Mouse (Mus musculus) neural tube, embryonic 13.5 days (tissue): ENCODE measurements at regions not wholly inside any gene's neighbourhood (a gene's known extent, or its start where the extent isn't known, plus 50 kb on each side); places are given as distances from the start of the nearest gene placed in this dataset.

Source experiments
- ATAC-seq: fragments of 200-750 bp; cut with Nextera tagmentation; 2 replicates; pipeline ENCODE4 v1.8.0; 2017; ENCODE audit warnings: low read depth, mild to moderate bottlenecking, moderate TSS enrichment, moderate library complexity
- H3K27ac ChIP-seq: fragments of 300-500 bp; sonication (generic); replicated peaks from 2 replicates; pipeline ENCODE4 v1.5.1; 2015; ENCODE audit warnings: moderate library complexity, mild to moderate bottlenecking, inconsistent platforms
- H3K27me3 ChIP-seq: fragments of 300-500 bp; sonication (generic); 2 replicates; pipeline ENCODE4 v1.6.1; 2015; ENCODE audit warnings: mild to moderate bottlenecking, inconsistent platforms
- H3K36me3 ChIP-seq: fragments of 300-500 bp; sonication (generic); 2 replicates; pipeline ENCODE4 v1.6.1; 2015; ENCODE audit warnings: mild to moderate bottlenecking, inconsistent platforms
- H3K4me1 ChIP-seq: fragments of 300-500 bp; sonication (generic); replicated peaks from 2 replicates; pipeline ENCODE4 v1.6.1; 2015; ENCODE audit warnings: inconsistent platforms
- H3K4me2 ChIP-seq: fragments of 300-500 bp; sonication (generic); 2 replicates; pipeline ENCODE4 v1.6.1; 2015; ENCODE audit warnings: inconsistent platforms, mild to moderate bottlenecking, moderate library complexity
- H3K4me3 ChIP-seq: fragments of 300-500 bp; sonication (generic); 2 replicates; pipeline ENCODE4 v1.5.1; 2015; ENCODE audit warnings: mild to moderate bottlenecking, inconsistent platforms
- H3K9ac ChIP-seq: fragments of 300-500 bp; sonication (generic); 2 replicates; pipeline ENCODE4 v1.6.1; 2015; ENCODE audit warnings: moderate library complexity, mild to moderate bottlenecking, inconsistent platforms
- H3K9me3 ChIP-seq: fragments of 300-500 bp; sonication (generic); 2 replicates; pipeline ENCODE4 v1.6.1; 2016; ENCODE audit warnings: inconsistent platforms
- WGBS: fragments of 180-500 bp; shearing (Covaris S2); methylation state at CpG from one replicate; pipeline ENCODE4 v1.1.7; 2015; 5-methylcytosine and 5-hydroxymethylcytosine counted together

DNA sequence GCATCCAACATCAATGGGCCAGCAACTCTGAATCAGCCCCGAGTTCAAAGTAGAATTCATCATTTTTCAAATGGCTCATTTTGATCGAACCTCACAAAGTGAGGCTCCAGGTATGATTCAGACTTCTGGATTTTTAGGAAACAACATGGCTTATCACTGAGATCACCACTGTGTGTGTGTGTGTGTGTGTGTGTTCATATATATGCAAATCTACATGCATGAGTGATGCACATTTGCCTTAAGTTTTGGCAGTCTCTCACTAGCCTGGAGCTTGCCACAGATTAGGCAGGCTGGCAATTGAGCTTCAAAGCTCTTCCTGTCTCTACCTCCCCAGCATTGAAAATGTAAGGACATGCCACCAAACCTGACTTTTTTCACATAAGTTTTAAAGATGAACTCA lies 195.1 kb upstream of the Mindy3 start:
- Histone ChIP-seq H3K4me3 (no peak overlapping the region), H3K9me3 (no peaks in the 10 kb centered on the region), H3K4me1 (no peaks in the 10 kb centered on the region), H3K27me3 (no peaks in the 10 kb centered on the region), H3K27ac (no peak overlapping the region), H3K4me2 (no peak overlapping the region), H3K36me3 (no peaks in the 10 kb centered on the region), H3K9ac (no peak overlapping the region)
- 0 out of 2 replicates have a peak, but pooled peaks have one; percentile 63 for ATAC-seq
- WGBS, result 77% methylated on average over 2 of the region's 2 CpGs

DNA sequence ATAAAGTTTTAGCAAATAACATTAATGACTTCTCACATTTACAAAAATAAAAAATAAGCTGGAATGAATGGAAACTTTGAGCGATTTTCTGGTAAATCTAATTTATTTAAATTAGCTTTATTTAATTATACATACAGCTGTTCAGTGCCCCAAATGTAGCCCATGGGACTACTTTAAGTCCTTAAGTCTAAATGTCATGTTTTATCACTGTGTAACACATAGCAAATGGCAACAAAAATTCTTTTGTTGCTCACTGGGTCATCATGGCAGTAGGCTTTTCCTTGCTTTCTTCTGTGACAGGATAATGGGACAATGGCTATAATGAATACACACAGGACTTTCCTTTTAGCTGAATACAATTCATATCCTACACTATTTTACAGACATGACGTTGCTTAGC lies 194.6 kb upstream of the Mindy3 start:
- WGBS, result 42% methylated on average over 2 of the region's 2 CpGs

DNA sequence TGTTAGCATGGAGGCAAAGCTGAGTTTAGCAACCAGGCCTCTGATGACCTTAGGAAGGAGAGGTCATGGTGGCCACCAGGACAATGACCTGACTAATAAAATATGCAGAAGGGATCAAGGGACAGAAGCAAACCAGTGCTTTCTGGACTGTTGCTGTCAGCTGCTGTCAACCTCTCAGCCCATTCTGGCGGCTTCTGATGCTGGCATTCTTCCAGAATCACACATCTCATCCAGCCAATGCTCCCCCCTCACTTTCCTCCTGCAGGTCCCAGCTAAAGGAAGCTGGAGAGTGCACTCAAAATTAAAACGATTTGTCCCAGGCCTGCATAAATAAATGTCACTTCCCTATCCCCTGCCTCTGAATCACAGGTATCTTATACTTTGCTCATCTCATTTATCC lies 163.3 kb upstream of the Mindy3 start:
- no peak for ATAC-seq
- no peak overlapping the region for H3K9ac ChIP-seq
- WGBS, result 55% methylated on average over 2 of the region's 2 CpGs
- H3K36me3 ChIP-seq, result no peaks in the 10 kb centered on the region
- no peaks in the 10 kb centered on the region for H3K4me1 ChIP-seq
- H3K9me3 ChIP-seq, result no peaks in the 10 kb centered on the region
- no peak overlapping the region for H3K27ac ChIP-seq
- no peaks in the 10 kb centered on the region for H3K27me3 ChIP-seq
- H3K4me2 ChIP-seq, result no peak overlapping the region
- H3K4me3 ChIP-seq, result no peak overlapping the region

More for the DNA sequence above, 194.6 kb upstream of the Mindy3 start:
- Histone ChIP-seq H3K4me2 (no peak overlapping the region), H3K27ac (no peak overlapping the region), H3K27me3 (no peaks in the 10 kb centered on the region), H3K9me3 (no peaks in the 10 kb centered on the region), H3K36me3 (no peaks in the 10 kb centered on the region), H3K4me3 (no peak overlapping the region), H3K9ac (no peak overlapping the region), H3K4me1 (no peaks in the 10 kb centered on the region)
- ATAC-seq, result peak; percentile 84; the same call in 1 of the 2 replicates

DNA sequence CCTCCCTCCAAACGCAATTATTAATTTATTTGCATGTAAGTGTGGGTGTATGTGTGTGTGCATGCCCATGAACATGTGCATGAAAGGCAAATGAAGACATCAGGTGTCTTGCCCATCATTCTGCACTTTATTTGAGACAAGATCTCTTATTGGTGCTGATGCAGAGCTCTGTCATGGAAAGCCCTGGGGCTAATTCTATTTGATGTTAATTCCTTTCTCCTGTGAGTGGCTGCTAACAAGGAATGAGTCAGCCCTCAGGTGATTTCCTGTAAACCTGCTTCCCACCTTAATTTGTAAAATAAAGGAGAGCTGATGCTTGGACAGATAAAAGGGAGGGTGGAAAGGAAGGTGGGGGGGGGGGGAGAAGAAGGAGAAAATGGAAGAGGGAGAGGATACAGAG lies 138.5 kb upstream of the Mindy3 start:
- Histone ChIP-seq H3K9me3 (no peaks in the 10 kb centered on the region), H3K36me3 (no peaks in the 10 kb centered on the region), H3K27me3 (no peaks in the 10 kb centered on the region), H3K9ac (no peak overlapping the region), H3K4me2 (no peak overlapping the region), H3K4me3 (no peak overlapping the region), H3K27ac (no peak overlapping the region), H3K4me1 (no peaks in the 10 kb centered on the region)
- no peak for ATAC-seq
- WGBS, result 70% methylated on average over 1 of the region's 1 CpGs

DNA sequence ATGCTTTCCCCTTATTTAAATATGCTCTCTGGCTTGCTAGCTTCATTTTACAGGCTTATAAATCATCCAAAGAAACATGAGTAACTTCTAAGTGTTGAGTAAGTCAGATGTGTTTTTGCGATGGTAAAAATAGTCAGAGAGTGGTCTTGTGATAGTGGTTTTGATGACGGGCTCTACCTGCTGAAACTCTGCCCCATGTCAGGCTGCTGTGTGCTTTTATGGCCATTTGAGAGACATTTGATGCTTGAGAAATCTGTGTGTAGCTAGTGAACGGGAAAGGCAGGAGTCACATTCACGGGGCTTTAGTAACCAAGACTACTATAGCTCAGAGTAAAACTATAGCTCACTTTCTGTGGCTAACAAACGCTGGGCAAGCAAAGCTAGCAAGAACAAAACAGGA lies 103.1 kb upstream of the Mindy3 start:
- no peaks in the 10 kb centered on the region for H3K36me3 ChIP-seq
- H3K27ac ChIP-seq, result no peak overlapping the region
- no peaks in the 10 kb centered on the region for H3K27me3 ChIP-seq
- no peak overlapping the region for H3K4me3 ChIP-seq
- H3K9me3 ChIP-seq, result no peaks in the 10 kb centered on the region
- H3K4me2 ChIP-seq, result no peak overlapping the region
- ATAC-seq, result no peak
- H3K9ac ChIP-seq, result no peak overlapping the region
- H3K4me1 ChIP-seq, result no peaks in the 10 kb centered on the region
- 72% methylated on average over 5 of the region's 5 CpGs for WGBS

DNA sequence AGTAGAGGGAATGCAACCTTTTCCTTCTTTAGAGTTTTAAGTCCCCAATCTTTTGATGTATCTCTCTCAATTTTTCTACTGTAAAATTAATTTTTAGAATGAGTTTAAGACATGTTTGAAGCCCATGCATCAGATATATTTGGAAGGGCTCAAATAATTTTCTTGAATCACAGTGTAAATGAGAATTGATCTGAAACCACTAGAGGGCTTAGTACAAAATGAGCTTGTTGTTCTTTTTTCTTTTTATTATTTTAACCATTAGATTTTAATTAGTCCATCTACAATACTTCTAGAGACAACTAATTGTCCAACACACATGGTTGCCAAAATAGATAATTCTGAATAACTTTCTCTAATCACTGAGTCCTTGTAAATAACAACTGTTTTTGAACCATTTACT lies 102.5 kb upstream of the Mindy3 start:
- no peak overlapping the region for H3K4me3 ChIP-seq
- no peak for ATAC-seq
- H3K4me2 ChIP-seq, result no peak overlapping the region
- no peaks in the 10 kb centered on the region for H3K9me3 ChIP-seq
- no peak overlapping the region for H3K27ac ChIP-seq
- H3K9ac ChIP-seq, result no peak overlapping the region
- H3K4me1 ChIP-seq, result no peaks in the 10 kb centered on the region
- no peaks in the 10 kb centered on the region for H3K27me3 ChIP-seq
- H3K36me3 ChIP-seq, result no peaks in the 10 kb centered on the region

DNA sequence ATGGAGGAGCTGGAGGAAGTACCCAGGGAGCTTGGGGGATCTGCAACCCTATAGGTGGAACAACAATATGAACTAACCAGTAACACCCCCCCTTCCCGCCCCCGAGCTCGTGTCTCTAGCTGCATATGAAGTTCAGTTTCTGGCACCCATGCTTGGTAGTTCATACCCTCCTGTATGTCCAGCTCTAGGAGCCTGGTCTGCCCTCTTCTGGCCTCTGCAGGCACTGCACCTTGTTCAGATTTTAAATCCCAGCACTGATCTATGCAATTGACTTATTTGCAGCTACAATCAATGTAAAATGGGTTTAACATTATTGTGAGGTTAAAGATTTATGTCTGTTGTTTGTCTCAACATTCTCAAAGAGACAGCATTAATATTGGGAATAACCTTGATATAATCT lies 73.1 kb upstream of the Mindy3 start:
- no peaks in the 10 kb centered on the region for H3K27me3 ChIP-seq
- H3K9ac ChIP-seq, result no peak overlapping the region
- no peaks in the 10 kb centered on the region for H3K9me3 ChIP-seq
- ATAC-seq, result no peak
- no peaks in the 10 kb centered on the region for H3K4me1 ChIP-seq
- H3K36me3 ChIP-seq, result no peaks in the 10 kb centered on the region
- WGBS, result 75% methylated on average over 3 of the region's 3 CpGs
- no peak overlapping the region for H3K27ac ChIP-seq
- no peak overlapping the region for H3K4me2 ChIP-seq
- no peak overlapping the region for H3K4me3 ChIP-seq

DNA sequence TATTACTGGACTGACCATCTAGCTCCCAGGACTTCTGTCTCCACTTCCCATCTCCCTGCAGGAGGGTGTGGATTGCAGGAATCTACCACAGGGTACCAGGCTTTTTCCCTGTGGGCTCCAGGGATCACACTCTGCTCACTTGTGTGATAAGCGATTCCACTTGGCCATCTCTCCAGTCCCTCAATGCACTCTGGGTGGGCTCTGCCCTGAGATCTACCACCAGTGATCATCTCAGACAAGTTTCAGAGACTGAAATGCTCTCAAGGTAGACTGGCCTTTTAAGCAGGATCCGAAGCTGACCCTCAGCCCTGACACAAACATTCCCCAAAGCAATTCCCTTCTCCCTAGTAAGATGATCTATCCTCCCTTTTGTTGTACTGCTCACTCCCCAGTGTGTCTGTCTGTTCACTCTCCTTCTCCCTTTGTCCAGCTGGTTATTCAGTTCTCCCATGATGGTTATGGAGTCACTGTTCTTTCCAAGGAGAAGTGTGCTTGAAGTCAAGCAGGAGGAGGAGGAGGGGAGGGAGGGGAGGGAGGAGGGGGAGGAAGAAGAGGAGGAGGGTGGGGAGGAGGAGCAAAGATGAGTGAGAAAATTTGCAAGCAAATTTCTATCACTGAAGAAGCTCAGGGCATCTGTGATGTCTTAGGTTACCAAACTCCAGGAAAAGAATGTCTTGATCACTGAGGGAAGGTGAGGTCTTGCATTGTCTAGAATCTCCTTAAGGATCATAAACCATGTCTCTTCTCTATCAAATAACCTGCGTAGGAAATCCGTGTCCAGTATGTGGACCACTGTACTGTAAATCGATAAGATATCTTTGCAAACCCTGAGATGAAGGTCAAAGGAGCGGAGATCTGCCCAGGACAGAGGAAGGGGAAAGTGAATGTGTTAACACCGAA lies 50.4 kb upstream of the Mindy3 start:
- 82% methylated on average over 7 of the region's 7 CpGs for WGBS
- H3K27ac ChIP-seq, result no peak overlapping the region
- no peaks in the 10 kb centered on the region for H3K27me3 ChIP-seq
- H3K9ac ChIP-seq, result no peak overlapping the region
- H3K4me1 ChIP-seq, result no peaks in the 10 kb centered on the region
- H3K4me3 ChIP-seq, result no peak overlapping the region
- H3K4me2 ChIP-seq, result no peak overlapping the region
- no peaks in the 10 kb centered on the region for H3K36me3 ChIP-seq
- no peaks in the 10 kb centered on the region for H3K9me3 ChIP-seq
- no peak for ATAC-seq
